Mouse (Mus musculus): ENCODE data around the gene Pnn.

GRCm38 (mm10) chr12:59104771-59105170 is 38.1 kb downstream of the Pnn start:
- TF ChIP-seq CTCF (IDR thresholded peaks at IDR 0.05; ENCODE audit: extremely low read depth, insufficient read length, insufficient replicate concordance, low read depth, low read length) (no peak), POLR2A (IDR thresholded peaks at IDR 0.05; ENCODE audit: low read depth, low read length) (no peak)
